8 mouse cellular contexts compared by ENCODE assay signal in the genomic region with DNA sequence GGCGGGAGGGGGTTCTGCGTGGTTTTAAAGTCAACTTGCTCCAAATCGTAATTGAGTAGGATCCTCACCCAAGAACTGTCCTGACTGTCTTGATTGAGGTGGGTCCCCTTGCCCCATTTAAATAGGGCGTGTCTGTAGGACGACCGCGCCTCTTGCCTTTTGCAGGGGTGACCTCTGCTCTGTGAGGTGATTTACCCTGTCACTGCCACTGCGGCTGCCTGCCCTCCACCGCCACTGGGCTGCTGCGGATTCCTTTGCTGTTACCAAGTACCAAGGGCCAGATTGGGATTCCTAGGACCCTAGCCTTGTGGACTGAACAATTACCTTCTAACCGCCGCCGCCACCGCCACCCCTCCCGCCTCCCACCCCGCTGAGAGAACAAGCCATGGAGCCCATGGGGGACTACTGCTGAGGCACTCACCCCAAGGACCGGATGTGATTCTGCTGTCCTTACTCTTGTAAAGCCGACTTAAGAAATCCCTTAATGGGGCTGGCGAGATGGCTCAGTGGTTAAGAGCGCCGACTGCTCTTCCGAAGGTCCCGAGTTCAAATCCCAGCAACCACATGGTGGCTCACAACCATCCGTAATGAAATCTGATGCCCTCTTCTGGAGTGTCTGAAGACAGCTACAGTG. TPM values are rescaled to one million over a fixed set of nuclear protein-coding genes. Genes with fewer than 3 reads are reported as not detected.
DNase-seq lines count a peak whose midpoint lies in the region; ATAC-seq and TF ChIP-seq lines count a peak whose summit lies in the region.

No protein-coding gene starts in this region.

- no peak overlapping the region for H3K9ac ChIP-seq in embryonic facial prominence, embryonic 15.5 days
- H3K9ac ChIP-seq in hindbrain, embryonic 14.5 days, result no peak overlapping the region
- H3K9ac ChIP-seq in liver, embryonic 11.5 days (ENCODE audit: low read depth, low read length), result no peak overlapping the region
- no peak overlapping the region for H3K9ac ChIP-seq in neural tube, embryonic 13.5 days

- DNase-seq in adrenal gland, postnatal 14 days, result peak; percentile 35
- no peak for DNase-seq in adrenal gland, postnatal 4 days (ENCODE audit: low spot score in 2 of 2)
- DNase-seq in hindbrain, embryonic 14.5 days (ENCODE audit: low spot score), result no peak
- DNase-seq in liver, embryonic 11.5 days (ENCODE audit: low spot score), result peak; percentile 56
- no peak for DNase-seq in left cerebral cortex, postnatal 4 days
- no peak for DNase-seq in cerebellum, adult 2 months

- peak overlapping the region; percentile 35 for H3K4me3 ChIP-seq in embryonic facial prominence, embryonic 15.5 days (replicated peaks)
- H3K4me3 ChIP-seq in hindbrain, embryonic 14.5 days (replicated peaks; ENCODE audit: low read length), result 0 out of 2 replicates have a peak overlapping the region, but pooled peaks have one; percentile 12
- H3K4me3 ChIP-seq in liver, embryonic 11.5 days (ENCODE audit: low read depth, low read length), result peak overlapping the region; percentile 18
- H3K4me3 ChIP-seq in neural tube, embryonic 13.5 days, result peak overlapping the region; percentile 18
- H3K4me3 ChIP-seq in cerebellum, adult 2 months (replicated peaks; ENCODE audit: insufficient read depth, low read depth, low read length), result no peak overlapping the region

- WGBS in embryonic facial prominence, embryonic 15.5 days, result 4% methylated on average over 24 of the region's 24 CpGs
- 6% methylated on average over 23 of the region's 24 CpGs for WGBS in hindbrain, embryonic 14.5 days
- 7% methylated on average over 23 of the region's 24 CpGs for WGBS in liver, embryonic 11.5 days
- WGBS in neural tube, embryonic 13.5 days, result 7% methylated on average over 24 of the region's 24 CpGs
- 13% methylated on average over 24 of the region's 24 CpGs for WGBS in cerebellum, adult 2 months

- no peak for ATAC-seq in embryonic facial prominence, embryonic 15.5 days (ENCODE audit: insufficient number of reproducible peaks, low FRiP score, low TSS enrichment, low read depth)
- no peak for ATAC-seq in hindbrain, embryonic 14.5 days (ENCODE audit: low FRiP score)
- ATAC-seq in liver, embryonic 11.5 days (replicated peaks; ENCODE audit: low FRiP score), result 0 out of 2 replicates have a peak, but pooled peaks have one; percentile 36
- no peak for ATAC-seq in neural tube, embryonic 13.5 days (ENCODE audit: low read depth)

- H3K27me3 ChIP-seq in embryonic facial prominence, embryonic 15.5 days, result no peaks in the 10 kb centered on the region
- H3K27me3 ChIP-seq in hindbrain, embryonic 14.5 days (ENCODE audit: control insufficient read depth, insufficient read depth, low read length), result no peaks in the 10 kb centered on the region
- no peaks in the 10 kb centered on the region for H3K27me3 ChIP-seq in liver, embryonic 11.5 days (replicated peaks; ENCODE audit: control insufficient read depth, insufficient read depth, low read length)
- H3K27me3 ChIP-seq in neural tube, embryonic 13.5 days, result peaks cover 3% of the 10 kb centered on the region; the same call in 1 of the 2 replicates
- H3K27me3 ChIP-seq in cerebellum, adult 2 months (ENCODE audit: control insufficient read depth, insufficient read depth, low read length), result no peaks in the 10 kb centered on the region

- no peak for TF ChIP-seq POLR2A in cerebellum, adult 2 months (IDR thresholded peaks at IDR 0.05; ENCODE audit: borderline replicate concordance, insufficient read depth, low read length)

- H3K4me1 ChIP-seq in embryonic facial prominence, embryonic 15.5 days, result peaks cover 4% of the 10 kb centered on the region; the same call in 1 of the 2 replicates
- H3K4me1 ChIP-seq in hindbrain, embryonic 14.5 days (replicated peaks; ENCODE audit: control insufficient read depth, insufficient read depth, low read length), result no peaks in the 10 kb centered on the region
- H3K4me1 ChIP-seq in liver, embryonic 11.5 days (replicated peaks; ENCODE audit: control insufficient read depth, insufficient read depth, low read length), result no peaks in the 10 kb centered on the region
- 0 out of 2 replicates have a peak, but pooled peaks cover 5% of the 10 kb centered on the region for H3K4me1 ChIP-seq in neural tube, embryonic 13.5 days (replicated peaks)
- H3K4me1 ChIP-seq in cerebellum, adult 2 months (ENCODE audit: control insufficient read depth, insufficient read depth, low read length), result peaks cover 6% of the 10 kb centered on the region

- H3K4me2 ChIP-seq in embryonic facial prominence, embryonic 15.5 days (replicated peaks), result peak overlapping the region; percentile 58
- H3K4me2 ChIP-seq in hindbrain, embryonic 14.5 days (replicated peaks), result peak overlapping the region; percentile 37
- peak overlapping the region; percentile 56 for H3K4me2 ChIP-seq in liver, embryonic 11.5 days
- H3K4me2 ChIP-seq in neural tube, embryonic 13.5 days, result peak overlapping the region; percentile 45

- H3K9me3 ChIP-seq in embryonic facial prominence, embryonic 15.5 days (replicated peaks), result no peaks in the 10 kb centered on the region
- H3K9me3 ChIP-seq in hindbrain, embryonic 14.5 days (ENCODE audit: control insufficient read depth, low read length), result no peaks in the 10 kb centered on the region; the same call in 1 of the 2 replicates
- H3K9me3 ChIP-seq in liver, embryonic 11.5 days (ENCODE audit: control insufficient read depth, low read length), result no peaks in the 10 kb centered on the region
- no peaks in the 10 kb centered on the region for H3K9me3 ChIP-seq in neural tube, embryonic 13.5 days

- H3K36me3 ChIP-seq in embryonic facial prominence, embryonic 15.5 days, result no peaks in the 10 kb centered on the region
- no peaks in the 10 kb centered on the region for H3K36me3 ChIP-seq in hindbrain, embryonic 14.5 days (replicated peaks; ENCODE audit: control insufficient read depth, insufficient read depth)
- H3K36me3 ChIP-seq in liver, embryonic 11.5 days (ENCODE audit: control insufficient read depth, insufficient read depth, low read length), result no peaks in the 10 kb centered on the region
- no peaks in the 10 kb centered on the region for H3K36me3 ChIP-seq in neural tube, embryonic 13.5 days

- no peak for TF ChIP-seq CTCF in cerebellum, adult 2 months (IDR thresholded peaks at IDR 0.05; ENCODE audit: borderline replicate concordance, insufficient read depth, low read depth, low read length)

- H3K27ac ChIP-seq in embryonic facial prominence, embryonic 15.5 days (replicated peaks), result no peak overlapping the region
- no peak overlapping the region for H3K27ac ChIP-seq in hindbrain, embryonic 14.5 days
- H3K27ac ChIP-seq in liver, embryonic 11.5 days (ENCODE audit: low read depth, low read length), result no peak overlapping the region
- no peak overlapping the region for H3K27ac ChIP-seq in neural tube, embryonic 13.5 days (replicated peaks)
- no peak overlapping the region for H3K27ac ChIP-seq in cerebellum, adult 2 months (ENCODE audit: insufficient read depth, low read length)

- intact Hi-C loops in left cerebral cortex, postnatal 4 days (cut with DNase I), result no loop called here

RNA-seq across cellular contexts. Expression of gene Ppp2r5e, which starts 20.2 kb away (rescaled TPM):
- total RNA-seq in adrenal gland, postnatal 14 days (2021), result 44.4 and 47.5 TPM in 2 replicates
- 10 to 100 TPM; 47.1 to 53.2 TPM for total RNA-seq in adrenal gland, postnatal 4 days (2021)
- 12.4 and 13.1 TPM in 2 replicates for polyA plus RNA-seq in embryonic facial prominence, embryonic 15.5 days (2015; fragmentation: Nextera tagmentation; extraction: Ambion mirVana)
- polyA plus RNA-seq in hindbrain, embryonic 14.5 days (2014; fragmentation: Nextera tagmentation; extraction: Ambion mirVana), result 25.6 and 27.1 TPM in 2 replicates
- 10.0 and 10.7 TPM in 2 replicates for polyA plus RNA-seq in liver, embryonic 11.5 days (2014; fragmentation: Nextera tagmentation; extraction: Ambion mirVana)
- 19.6 and 19.8 TPM in 2 replicates for polyA plus RNA-seq in neural tube, embryonic 13.5 days (2015; fragmentation: Nextera tagmentation; extraction: Ambion mirVana)
- 10 to 100 TPM; 93.4 to 94.3 TPM for total RNA-seq in left cerebral cortex, postnatal 4 days (2021)
- polyA plus RNA-seq in cerebellum, adult 2 months (2012; rRNA removed), result 39.4 and 42.7 TPM in 2 replicates

RNA-seq across cellular contexts. Expression of gene Wdr89, which starts 53.1 kb away (rescaled TPM):
- total RNA-seq in adrenal gland, postnatal 14 days (2021), result 3.6 and 5.0 TPM in 2 replicates
- 1 to 10 TPM; 7.8 to 8.5 TPM for total RNA-seq in adrenal gland, postnatal 4 days (2021)
- polyA plus RNA-seq in embryonic facial prominence, embryonic 15.5 days (2015; fragmentation: Nextera tagmentation; extraction: Ambion mirVana), result 11.6 and 13.4 TPM in 2 replicates
- polyA plus RNA-seq in hindbrain, embryonic 14.5 days (2014; fragmentation: Nextera tagmentation; extraction: Ambion mirVana), result 5.4 and 5.9 TPM in 2 replicates
- 16.5 and 17.3 TPM in 2 replicates for polyA plus RNA-seq in liver, embryonic 11.5 days (2014; fragmentation: Nextera tagmentation; extraction: Ambion mirVana)
- polyA plus RNA-seq in neural tube, embryonic 13.5 days (2015; fragmentation: Nextera tagmentation; extraction: Ambion mirVana), result 5.4 and 7.0 TPM in 2 replicates
- total RNA-seq in left cerebral cortex, postnatal 4 days (2021), result 1 to 10 TPM; 4.0 to 4.4 TPM
- polyA plus RNA-seq in cerebellum, adult 2 months (2012; rRNA removed), result 5.1 and 5.4 TPM in 2 replicates

Comparison
In these comparisons a context has a peak if more than half of its experiments do, and no peak if none do; other contexts are left out.
1. DNase-seq: peak in adrenal gland, postnatal 14 days (single experiment) and liver, embryonic 11.5 days (single experiment); none in adrenal gland, postnatal 4 days (0 of 2), hindbrain, embryonic 14.5 days (single experiment), left cerebral cortex, postnatal 4 days (single experiment) and cerebellum, adult 2 months (0 of 2).
2. Peak in every context shown above with its lines, with median percentiles within 50 percentile points of each other: H3K4me2 ChIP-seq.